Mouse (Mus musculus) lung, postnatal 0 days (tissue): ENCODE results near the gene Spsb4.

Experiments
- CTCF ChIP-seq: IDR thresholded peaks from 2 replicates; pipeline ENCODE4 v1.5.1; 2016; ENCODE audit warnings: antibody characterized with exemption, mild to moderate bottlenecking
- EP300 ChIP-seq: IDR thresholded peaks from 2 replicates; pipeline ENCODE4 v1.6.1; 2016; ENCODE audit warnings: antibody characterized with exemption, mild to moderate bottlenecking, control low read depth

DNA sequence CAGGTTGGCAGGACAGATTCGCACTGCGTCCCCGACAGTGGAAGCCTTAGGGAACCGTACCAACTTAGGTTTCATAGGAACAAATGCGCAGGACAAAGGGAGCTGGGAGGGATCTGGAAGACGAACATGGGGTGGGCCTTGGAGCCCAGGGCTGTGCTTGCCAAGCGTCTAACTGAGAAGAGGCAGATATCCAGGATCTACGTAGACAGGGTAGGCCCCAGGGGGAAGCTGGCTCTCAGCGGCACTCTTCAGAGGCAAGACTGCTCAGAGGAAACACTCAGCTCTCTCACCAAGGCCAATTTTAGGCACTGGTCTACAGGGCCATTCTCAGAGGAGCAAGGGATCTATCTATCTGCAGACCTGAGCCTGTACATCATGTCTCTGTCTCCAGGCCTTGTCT is 69.1 kb downstream of the Spsb4 start:
- TF ChIP-seq CTCF, result no peak
- no peak for TF ChIP-seq EP300
